Mouse (Mus musculus): ENCODE measurements around the gene Cenpp.

DNA sequence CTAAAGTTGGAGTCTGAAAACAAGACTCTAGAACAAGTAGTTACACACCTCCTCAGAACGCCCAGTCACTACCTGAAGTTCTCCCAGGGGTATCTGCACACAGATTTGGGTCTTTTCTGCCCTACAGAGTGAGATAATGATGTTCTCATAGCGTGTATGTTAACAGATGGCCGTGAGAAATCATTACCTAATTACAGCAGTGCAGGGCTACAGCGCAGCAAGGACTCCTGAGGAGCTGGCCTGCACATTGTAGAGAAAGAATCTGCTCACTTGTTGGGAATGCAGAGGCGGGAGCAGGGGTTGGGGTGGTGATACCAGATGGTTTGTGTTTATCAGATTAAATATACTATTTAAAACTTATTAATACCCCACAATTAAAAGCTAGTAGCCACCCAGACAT is 172.0 kb downstream of the Cenpp start:
- TF ChIP-seq CTCF (IDR thresholded peaks at IDR 0.05; ENCODE audit: control insufficient read depth, insufficient read depth, insufficient read length) (no peak), USF1 (IDR thresholded peaks at IDR 0.05; ENCODE audit: low read depth) (no peak), FOSL1 (IDR thresholded peaks at IDR 0.05; ENCODE audit: insufficient read depth, low read length, poor library complexity, severe bottlenecking) (no peak), MAX (IDR thresholded peaks at IDR 0.05) (no peak), CEBPB (IDR thresholded peaks at IDR 0.05; ENCODE audit: low read depth) (no peak)

All from C2C12 (cell line).